Mouse (Mus musculus) MEL (cell line): ENCODE data around the gene Dsn1.

Experiments used
- BHLHE40 ChIP-seq: IDR thresholded peaks from 2 replicates; pipeline ENCODE4 v1.6.1; 2012; ENCODE audit warnings: low read depth, mild to moderate bottlenecking, inconsistent platforms, low read length, improper control_type of control experiment, borderline replicate concordance
- CTCF ChIP-seq, 3 experiments: IDR thresholded peaks in 2 of 3; conservative IDR thresholded peaks in 1 of 3; 2 replicates each; pipeline ENCODE4 v1.5.1; 2011 to 2012; ENCODE audit warnings: low read length in 3 of 3, low read depth in 2 of 3, mild to moderate bottlenecking in 2 of 3, improper control_type of control experiment in 1 of 3, inconsistent platforms in 1 of 3, mixed read lengths in 1 of 3, moderate library complexity in 1 of 3; ENCODE audit not compliant: control insufficient read depth in 1 of 3, insufficient read depth in 1 of 3, poor library complexity in 1 of 3, severe bottlenecking in 1 of 3
- KAT2A ChIP-seq: conservative IDR thresholded peaks from 2 replicates; pipeline ENCODE4 v1.6.1; 2012; ENCODE audit warnings: low read depth, low read length, improper control_type of control experiment, inconsistent platforms
- MXI1 ChIP-seq: IDR thresholded peaks from 2 replicates; pipeline ENCODE4 v1.6.1; 2011; ENCODE audit warnings: mild to moderate bottlenecking, low read depth, low read length, improper control_type of control experiment
- MYC ChIP-seq: IDR thresholded peaks from 2 replicates; pipeline ENCODE4 v1.6.1; 2011; ENCODE audit warnings: low read depth, mild to moderate bottlenecking, low read length, improper control_type of control experiment, moderate library complexity
- POLR2A ChIP-seq, 2 experiments: IDR thresholded peaks; 2 replicates each; pipeline ENCODE4 v1.6.1; 2011 to 2012; ENCODE audit warnings: low read length in 2 of 2, mild to moderate bottlenecking in 2 of 2, control low read depth in 1 of 2, improper control_type of control experiment in 1 of 2, low read depth in 1 of 2, moderate library complexity in 1 of 2; ENCODE audit not compliant: control insufficient read depth in 1 of 2, insufficient read depth in 1 of 2, poor library complexity in 1 of 2
- POLR2AphosphoS5 ChIP-seq: IDR thresholded peaks from 2 replicates; pipeline ENCODE4 v1.6.1; 2012; ENCODE audit warnings: low read depth, borderline replicate concordance, mild to moderate bottlenecking, inconsistent platforms, low read length, moderate library complexity, mixed read lengths
- TAL1 ChIP-seq: IDR thresholded peaks from 2 replicates; pipeline ENCODE4 v1.6.1; 2012; ENCODE audit warnings: mild to moderate bottlenecking, inconsistent platforms, low read length, moderate library complexity, mixed read lengths
- ZNF384 ChIP-seq: IDR thresholded peaks from 2 replicates; pipeline ENCODE4 v1.6.1; 2012; ENCODE audit warnings: low read depth, mild to moderate bottlenecking, inconsistent platforms, low read length, improper control_type of control experiment

GRCm38 (mm10) chr2:157021156-157021555, 14.2 kb upstream of the Dsn1 start:
- TF ChIP-seq BHLHE40 (no peak), CTCF (IDR thresholded peaks at IDR 0.05 in 2 of 3, conservative IDR thresholded peaks at IDR 0.05 in 1 of 3; ENCODE audit: control insufficient read depth in 1 of 3, insufficient read depth in 1 of 3, low read depth in 2 of 3, low read length in 3 of 3, poor library complexity in 1 of 3, severe bottlenecking in 1 of 3) (no peak), ZNF384 (no peak), MXI1 (no peak), TAL1 (no peak), POLR2A (IDR thresholded peaks at IDR 0.05; ENCODE audit: control insufficient read depth in 1 of 2, insufficient read depth in 1 of 2, low read depth in 1 of 2, low read length in 2 of 2, poor library complexity in 1 of 2) (no peak), KAT2A (no peak), MYC (no peak), POLR2AphosphoS5 (no peak)
